Mouse (Mus musculus) limb, embryonic 13.5 days (tissue): ENCODE measurements at regions not wholly inside any gene's neighbourhood (a gene's known extent, or its start where the extent isn't known, plus 50 kb on each side); places are given as distances from the start of the nearest gene placed in this dataset.

Source experiments
- ATAC-seq: fragments of 200-750 bp; cut with Nextera tagmentation; 2 replicates; pipeline ENCODE4 v1.8.0; 2017; ENCODE audit warnings: low read depth, moderate number of reproducible peaks, moderate TSS enrichment; ENCODE audit not compliant: low FRiP score
- H3K27ac ChIP-seq: fragments of 300-500 bp; sonication (generic); 2 replicates; pipeline ENCODE4 v1.5.1; 2015; ENCODE audit warnings: inconsistent platforms, mild to moderate bottlenecking, moderate library complexity
- H3K27me3 ChIP-seq: fragments of 300-500 bp; sonication (generic); 2 replicates; pipeline ENCODE4 v1.6.1; 2015; ENCODE audit warnings: mild to moderate bottlenecking, inconsistent platforms
- H3K36me3 ChIP-seq: fragments of 300-500 bp; sonication (generic); 2 replicates; pipeline ENCODE4 v1.6.1; 2015; ENCODE audit warnings: inconsistent platforms, mild to moderate bottlenecking, moderate library complexity
- H3K4me1 ChIP-seq: fragments of 300-500 bp; sonication (generic); 2 replicates; pipeline ENCODE4 v1.6.1; 2015; ENCODE audit warnings: inconsistent platforms
- H3K4me2 ChIP-seq: fragments of 300-500 bp; sonication (generic); replicated peaks from 2 replicates; pipeline ENCODE4 v1.6.1; 2015; ENCODE audit warnings: inconsistent platforms, mild to moderate bottlenecking, moderate library complexity
- H3K4me3 ChIP-seq: fragments of 300-500 bp; sonication (generic); 2 replicates; pipeline ENCODE4 v1.5.1; 2015; ENCODE audit warnings: moderate library complexity, mild to moderate bottlenecking, inconsistent platforms
- H3K9ac ChIP-seq: fragments of 300-500 bp; sonication (generic); 2 replicates; pipeline ENCODE4 v1.6.1; 2015; ENCODE audit warnings: mild to moderate bottlenecking, inconsistent platforms
- H3K9me3 ChIP-seq: fragments of 300-500 bp; sonication (generic); 2 replicates; pipeline ENCODE4 v1.6.1; 2016; ENCODE audit warnings: inconsistent platforms
- WGBS: fragments of 180-500 bp; shearing (Covaris S2); methylation state at CpG from one replicate; pipeline ENCODE4 v1.1.7; 2015; 5-methylcytosine and 5-hydroxymethylcytosine counted together

GRCm38 (mm10) chr6:81323690-81324089, 599.8 kb upstream of the Gcfc2 start:
- Histone ChIP-seq H3K27me3 (no peaks in the 10 kb centered on the region), H3K9me3 (no peaks in the 10 kb centered on the region), H3K4me1 (no peaks in the 10 kb centered on the region), H3K9ac (no peak overlapping the region), H3K36me3 (no peaks in the 10 kb centered on the region), H3K4me2 (no peak overlapping the region), H3K27ac (no peak overlapping the region), H3K4me3 (no peak overlapping the region)
- 55% methylated on average over 3 of the region's 3 CpGs for WGBS
- ATAC-seq: no peak

GRCm38 (mm10) chr6:81363969-81364529, 559.4 kb upstream of the Gcfc2 start:
- no peaks in the 10 kb centered on the region for H3K9me3 ChIP-seq
- H3K4me2 ChIP-seq: no peak overlapping the region
- no peak overlapping the region for H3K4me3 ChIP-seq
- H3K36me3 ChIP-seq: no peaks in the 10 kb centered on the region
- ATAC-seq: no peak
- no peak overlapping the region for H3K27ac ChIP-seq
- no peaks in the 10 kb centered on the region for H3K27me3 ChIP-seq
- WGBS: 84% methylated on average over 7 of the region's 7 CpGs
- no peaks in the 10 kb centered on the region for H3K4me1 ChIP-seq
- no peak overlapping the region for H3K9ac ChIP-seq

- 79% methylated on average over 4 of the region's 4 CpGs for WGBS
These were observed 535.0 kb upstream of the Gcfc2 start for GRCm38 (mm10) chr6:81388484-81388883.

GRCm38 (mm10) chr6:81403122-81403521, 520.3 kb upstream of the Gcfc2 start:
- Histone ChIP-seq H3K4me2 (no peak overlapping the region), H3K4me3 (no peak overlapping the region), H3K27ac (no peak overlapping the region), H3K4me1 (no peaks in the 10 kb centered on the region), H3K36me3 (no peaks in the 10 kb centered on the region), H3K27me3 (no peaks in the 10 kb centered on the region), H3K9me3 (no peaks in the 10 kb centered on the region), H3K9ac (no peak overlapping the region)
- no peak for ATAC-seq

More at GRCm38 (mm10) chr6:81388484-81388883, 535.0 kb upstream of the Gcfc2 start:
- Histone ChIP-seq H3K4me1 (no peaks in the 10 kb centered on the region), H3K9me3 (no peaks in the 10 kb centered on the region), H3K27ac (no peak overlapping the region), H3K9ac (no peak overlapping the region), H3K36me3 (no peaks in the 10 kb centered on the region), H3K27me3 (no peaks in the 10 kb centered on the region), H3K4me3 (no peak overlapping the region), H3K4me2 (no peak overlapping the region)
- no peak for ATAC-seq

GRCm38 (mm10) chr6:81413611-81414010, 509.9 kb upstream of the Gcfc2 start:
- no peak overlapping the region for H3K4me2 ChIP-seq
- no peak overlapping the region for H3K27ac ChIP-seq
- H3K27me3 ChIP-seq: no peaks in the 10 kb centered on the region
- no peaks in the 10 kb centered on the region for H3K4me1 ChIP-seq
- H3K9ac ChIP-seq: no peak overlapping the region
- no peak for ATAC-seq
- H3K9me3 ChIP-seq: no peaks in the 10 kb centered on the region
- 89% methylated on average over 5 of the region's 5 CpGs for WGBS
- no peaks in the 10 kb centered on the region for H3K36me3 ChIP-seq
- H3K4me3 ChIP-seq: no peak overlapping the region

- 86% methylated on average over 6 of the region's 6 CpGs for WGBS
- no peak overlapping the region for H3K4me3 ChIP-seq
- H3K27me3 ChIP-seq: no peaks in the 10 kb centered on the region
- H3K9me3 ChIP-seq: no peaks in the 10 kb centered on the region
- H3K27ac ChIP-seq: no peak overlapping the region
- H3K4me2 ChIP-seq: no peak overlapping the region
- H3K36me3 ChIP-seq: no peaks in the 10 kb centered on the region
- H3K4me1 ChIP-seq: no peaks in the 10 kb centered on the region
- no peak for ATAC-seq
- no peak overlapping the region for H3K9ac ChIP-seq
These were observed 488.7 kb upstream of the Gcfc2 start for GRCm38 (mm10) chr6:81434745-81435144.

GRCm38 (mm10) chr6:81438951-81439722, 484.3 kb upstream of the Gcfc2 start:
- 92% methylated on average over 2 of the region's 2 CpGs for WGBS
- Histone ChIP-seq H3K27me3 (no peaks in the 10 kb centered on the region), H3K36me3 (no peaks in the 10 kb centered on the region), H3K4me2 (no peak overlapping the region), H3K9ac (no peak overlapping the region), H3K4me1 (no peaks in the 10 kb centered on the region), H3K27ac (no peak overlapping the region), H3K9me3 (no peaks in the 10 kb centered on the region), H3K4me3 (no peak overlapping the region)
- ATAC-seq: no peak

- no peak overlapping the region for H3K27ac ChIP-seq
- H3K4me1 ChIP-seq: no peaks in the 10 kb centered on the region
- no peaks in the 10 kb centered on the region for H3K36me3 ChIP-seq
- no peaks in the 10 kb centered on the region for H3K9me3 ChIP-seq
- H3K9ac ChIP-seq: no peak overlapping the region
- ATAC-seq: no peak
- no peak overlapping the region for H3K4me2 ChIP-seq
- H3K27me3 ChIP-seq: no peaks in the 10 kb centered on the region
- H3K4me3 ChIP-seq: no peak overlapping the region
These were observed 482.1 kb upstream of the Gcfc2 start for GRCm38 (mm10) chr6:81441396-81441795.

- ATAC-seq: no peak
- Histone ChIP-seq H3K4me3 (no peak overlapping the region), H3K4me2 (no peak overlapping the region), H3K4me1 (no peaks in the 10 kb centered on the region), H3K27ac (no peak overlapping the region), H3K27me3 (no peaks in the 10 kb centered on the region), H3K9me3 (no peaks in the 10 kb centered on the region), H3K36me3 (no peaks in the 10 kb centered on the region), H3K9ac (no peak overlapping the region)
- 100% methylated on average over 1 of the region's 1 CpGs for WGBS
These were observed 477.3 kb upstream of the Gcfc2 start for GRCm38 (mm10) chr6:81446019-81446800.

- Histone ChIP-seq H3K27ac (no peak overlapping the region), H3K4me1 (no peaks in the 10 kb centered on the region), H3K27me3 (no peaks in the 10 kb centered on the region), H3K9me3 (no peaks in the 10 kb centered on the region), H3K4me3 (no peak overlapping the region), H3K9ac (no peak overlapping the region), H3K4me2 (no peak overlapping the region), H3K36me3 (no peaks in the 10 kb centered on the region)
- 92% methylated on average over 6 of the region's 6 CpGs for WGBS
- ATAC-seq: no peak
These were observed 475.8 kb upstream of the Gcfc2 start for GRCm38 (mm10) chr6:81447701-81448100.

GRCm38 (mm10) chr6:81448366-81448765, 475.1 kb upstream of the Gcfc2 start:
- no peaks in the 10 kb centered on the region for H3K27me3 ChIP-seq
- H3K36me3 ChIP-seq: no peaks in the 10 kb centered on the region
- ATAC-seq: no peak
- no peak overlapping the region for H3K27ac ChIP-seq
- H3K4me2 ChIP-seq: no peak overlapping the region
- H3K4me1 ChIP-seq: no peaks in the 10 kb centered on the region
- WGBS: 50% methylated on average over 3 of the region's 3 CpGs
- no peaks in the 10 kb centered on the region for H3K9me3 ChIP-seq
- no peak overlapping the region for H3K4me3 ChIP-seq
- H3K9ac ChIP-seq: no peak overlapping the region

GRCm38 (mm10) chr6:81461095-81461494, 462.4 kb upstream of the Gcfc2 start:
- Histone ChIP-seq H3K27ac (no peak overlapping the region), H3K9ac (no peak overlapping the region), H3K4me2 (no peak overlapping the region), H3K27me3 (no peaks in the 10 kb centered on the region), H3K4me3 (no peak overlapping the region), H3K9me3 (no peaks in the 10 kb centered on the region), H3K36me3 (no peaks in the 10 kb centered on the region), H3K4me1 (no peaks in the 10 kb centered on the region)
- WGBS: 68% methylated on average over 4 of the region's 4 CpGs
- ATAC-seq: no peak
